Mouse (Mus musculus): ENCODE results near the gene Phlda3. TPM values are rescaled to one million over a fixed set of nuclear protein-coding genes. Genes with fewer than 3 reads are reported as not detected.

The Phlda3 gene
- total RNA-seq, 2 experiments from 2014 or later: 35.0 to 166 TPM

DNA sequence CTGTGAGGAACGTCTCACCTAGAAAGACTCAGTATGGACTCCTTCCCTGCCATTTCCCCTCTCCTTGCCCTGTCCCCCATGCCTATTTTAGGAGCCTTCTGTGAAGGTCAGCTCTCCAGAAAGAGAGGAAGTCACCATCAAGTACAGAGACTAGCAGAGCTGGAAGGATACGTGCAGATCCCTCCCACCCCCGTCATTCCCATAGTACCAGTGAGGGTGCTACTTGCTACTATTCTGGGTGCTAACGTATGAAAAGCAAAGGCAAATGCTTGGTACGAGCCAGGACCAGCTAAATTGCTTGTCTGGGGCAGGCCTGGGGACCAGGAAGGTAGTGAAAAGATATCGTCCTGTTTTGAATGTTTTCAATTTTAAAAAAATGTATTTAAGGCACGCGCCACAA, 8.6 kb upstream of the Phlda3 start:
- DNase-seq (ENCODE audit: low spot score in 2 of 2): no peak

DNA sequence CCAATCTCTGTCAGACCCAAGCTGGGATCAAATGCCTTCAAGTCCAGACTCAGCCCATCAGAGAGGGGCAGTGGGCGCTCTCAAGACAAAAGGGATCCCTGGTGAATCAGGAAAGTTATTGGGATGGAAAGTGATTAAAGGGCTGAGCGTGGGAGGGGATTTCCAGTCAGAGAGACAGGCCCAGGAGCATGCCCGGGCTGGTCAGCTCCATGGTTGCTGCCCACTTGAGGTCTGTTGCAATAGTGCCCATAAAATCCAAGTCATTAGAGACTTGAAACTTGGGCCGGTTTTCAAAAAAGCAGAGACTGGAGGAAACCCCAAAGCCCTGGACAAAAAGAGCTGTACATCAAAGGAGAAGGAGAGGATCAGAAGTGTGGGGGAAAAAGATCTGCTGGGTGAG, 6.2 kb upstream of the Phlda3 start:
- no peak for DNase-seq (ENCODE audit: low spot score in 2 of 2)

DNA sequence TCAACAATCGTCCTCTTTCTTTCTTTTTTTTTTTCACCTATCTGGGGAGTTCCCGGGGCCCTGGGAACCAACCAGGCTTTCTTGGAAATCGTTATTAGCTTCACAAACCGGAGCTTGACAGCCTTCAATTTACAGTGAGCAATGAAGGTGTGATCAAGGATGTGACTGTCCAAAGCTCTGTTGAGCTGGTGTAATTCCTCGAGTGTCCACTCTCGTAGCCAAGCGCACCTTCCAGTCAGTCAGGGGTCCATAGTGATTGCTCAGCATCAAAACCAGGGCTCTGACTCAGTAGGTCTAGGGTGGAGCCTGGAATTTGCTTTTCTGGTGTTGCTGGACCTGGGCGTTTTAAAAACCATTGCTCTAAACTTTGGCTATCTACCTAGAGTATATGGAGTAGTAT, 5.7 kb upstream of the Phlda3 start:
- DNase-seq (ENCODE audit: low spot score in 2 of 2): no peak

DNA sequence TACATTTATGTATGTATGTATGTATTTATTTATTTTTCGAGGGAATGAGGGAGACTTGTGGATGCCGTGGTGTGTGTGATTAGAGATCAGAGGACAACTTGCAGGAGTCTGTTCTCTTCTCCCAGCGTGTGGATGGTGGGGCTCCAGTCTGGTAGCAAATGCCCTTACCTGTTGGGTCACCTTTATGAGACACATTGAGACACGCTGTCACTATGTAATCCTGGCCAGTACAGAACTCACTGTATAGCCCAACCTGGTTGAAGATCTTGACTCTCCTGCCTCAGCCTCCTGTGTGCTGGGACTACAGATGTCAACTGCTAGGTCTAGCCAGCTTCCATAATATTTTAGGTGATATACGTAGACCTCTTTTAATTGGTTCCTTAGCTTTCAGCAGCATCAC, 4.2 kb upstream of the Phlda3 start:
- no peak for DNase-seq (ENCODE audit: low spot score in 2 of 2)

DNA sequence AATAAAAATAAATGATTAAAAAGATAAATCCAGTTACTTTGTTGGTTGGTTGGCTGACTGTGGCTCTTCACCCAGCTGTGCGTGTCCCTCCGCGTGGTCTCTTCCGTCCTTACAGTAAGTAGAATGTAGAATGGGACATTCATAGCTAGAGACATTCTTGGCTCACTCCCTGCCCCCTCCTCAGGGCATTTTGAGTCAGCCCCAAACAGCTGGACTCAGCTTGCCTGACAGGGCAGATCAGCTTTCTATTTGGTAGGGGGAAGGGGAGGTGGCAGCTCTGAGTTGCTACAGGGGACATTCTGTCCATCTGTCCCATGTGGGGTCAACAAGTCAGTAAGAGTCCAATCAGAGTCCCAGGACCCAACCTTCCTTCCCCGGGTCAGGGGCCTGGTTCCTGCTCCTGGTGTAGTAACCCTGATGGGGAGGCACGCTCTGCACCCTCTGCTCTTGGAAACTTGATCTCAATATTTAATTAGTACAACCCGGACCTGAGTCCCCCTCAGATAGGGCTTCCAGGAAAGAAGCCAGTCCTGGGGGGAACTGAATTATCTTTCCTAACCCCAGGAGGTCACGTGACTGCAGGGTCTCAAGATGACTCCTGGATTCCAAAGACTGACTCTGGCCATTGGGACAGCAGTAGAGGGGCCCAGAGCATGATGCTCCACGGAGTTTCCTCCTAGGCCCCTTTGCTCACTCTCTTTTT, 2.3 kb upstream of the Phlda3 start:
- DNase-seq (ENCODE audit: low spot score in 2 of 2): no peak

DNA sequence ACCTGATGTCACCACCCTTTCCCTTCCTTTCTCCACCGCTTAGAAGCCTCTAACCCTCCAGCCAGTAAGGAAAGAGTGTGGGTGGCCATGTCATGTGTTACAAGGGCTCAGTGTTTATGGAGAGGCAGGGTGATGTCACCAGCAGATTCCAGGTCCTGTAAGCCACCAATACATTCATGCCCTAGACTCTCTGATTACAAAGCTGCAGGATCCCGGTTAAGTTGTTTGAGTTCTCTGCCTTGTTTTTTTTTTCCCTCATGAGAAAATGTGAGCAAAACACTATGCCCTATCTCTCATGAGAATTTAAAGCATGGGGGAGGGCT, 1.8 kb upstream of the Phlda3 start:
- no peak for DNase-seq (ENCODE audit: low spot score in 2 of 2)

DNA sequence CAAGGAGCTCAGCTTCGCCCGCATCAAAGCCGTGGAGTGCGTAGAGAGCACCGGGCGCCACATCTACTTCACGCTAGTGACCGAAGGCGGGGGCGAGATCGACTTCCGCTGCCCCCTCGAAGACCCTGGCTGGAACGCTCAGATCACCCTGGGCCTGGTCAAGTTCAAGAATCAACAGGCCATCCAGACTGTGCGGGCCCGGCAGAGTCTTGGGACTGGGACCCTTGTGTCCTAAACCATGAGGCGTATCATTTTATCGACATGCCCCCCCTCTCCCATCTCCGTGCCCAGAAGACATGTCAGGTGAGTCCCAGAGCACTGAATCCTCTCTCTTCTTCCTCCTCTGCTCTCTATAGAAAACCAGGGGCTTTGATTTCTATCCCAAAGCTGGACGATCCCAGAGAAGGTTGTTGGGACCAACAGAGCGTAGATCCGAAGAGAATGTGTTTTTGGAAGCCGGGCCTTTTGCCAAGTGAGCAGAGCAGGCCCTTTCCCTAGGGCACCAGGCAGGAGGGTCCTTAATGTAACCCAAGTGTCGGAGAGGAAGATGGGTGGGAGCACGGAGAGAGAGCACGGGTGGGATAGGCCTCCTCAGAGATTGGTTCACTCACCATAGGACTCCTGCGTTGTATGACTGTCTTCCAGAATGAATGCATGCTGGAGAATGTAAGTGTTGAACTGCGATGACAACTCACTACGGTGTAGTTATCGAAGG, 830 bp downstream of the Phlda3 start:
- no peak for DNase-seq (ENCODE audit: low spot score in 2 of 2)

DNA sequence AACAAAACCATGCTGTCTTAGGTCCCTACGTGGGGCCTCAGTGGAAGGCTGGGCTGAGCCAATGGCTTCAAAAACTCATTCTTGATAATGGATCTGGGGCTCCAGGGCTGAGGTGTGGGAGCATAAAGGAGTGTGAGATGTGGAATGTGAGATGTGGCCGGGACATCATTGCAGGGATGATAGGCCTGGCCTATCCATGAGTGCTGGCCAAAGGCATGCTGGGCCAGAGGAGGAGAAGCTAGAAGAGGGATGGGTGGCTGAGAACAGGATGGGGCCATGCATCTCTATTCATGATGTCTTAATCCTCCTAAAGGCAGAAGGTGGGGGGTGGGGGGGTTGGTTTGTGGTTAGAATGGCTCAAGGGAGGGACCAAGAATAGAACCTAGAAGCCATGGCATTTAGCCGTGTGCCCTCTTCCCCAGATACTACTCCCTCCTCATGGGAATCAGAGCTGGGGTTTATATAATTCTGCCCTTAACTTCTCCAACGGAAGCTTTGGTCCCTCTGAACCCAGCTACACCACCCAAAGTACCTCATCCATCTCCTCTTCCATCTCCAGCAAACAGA, 1.5 kb downstream of the Phlda3 start:
- no peak for DNase-seq (ENCODE audit: low spot score in 2 of 2)

DNA sequence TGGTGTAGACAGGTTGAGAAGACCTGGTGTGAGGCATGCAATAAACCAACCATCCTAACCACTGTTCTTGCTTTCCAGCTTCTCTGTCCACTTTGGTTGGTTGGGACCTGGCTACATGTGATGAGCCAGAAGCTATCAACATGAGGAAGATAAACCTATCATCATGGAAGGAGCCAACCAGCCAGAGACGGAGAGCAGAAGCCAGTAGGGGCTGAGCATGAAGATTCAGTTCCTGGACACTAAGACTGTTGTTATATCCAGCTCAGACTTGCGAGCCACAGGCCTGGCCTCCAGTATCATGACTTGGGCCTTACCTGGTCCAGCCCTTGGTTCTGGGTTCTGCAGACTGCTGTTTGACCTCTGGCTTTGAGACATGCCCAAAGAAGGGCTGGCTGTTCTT, 2.5 kb downstream of the Phlda3 start:
- DNase-seq (ENCODE audit: low spot score in 2 of 2): no peak

DNA sequence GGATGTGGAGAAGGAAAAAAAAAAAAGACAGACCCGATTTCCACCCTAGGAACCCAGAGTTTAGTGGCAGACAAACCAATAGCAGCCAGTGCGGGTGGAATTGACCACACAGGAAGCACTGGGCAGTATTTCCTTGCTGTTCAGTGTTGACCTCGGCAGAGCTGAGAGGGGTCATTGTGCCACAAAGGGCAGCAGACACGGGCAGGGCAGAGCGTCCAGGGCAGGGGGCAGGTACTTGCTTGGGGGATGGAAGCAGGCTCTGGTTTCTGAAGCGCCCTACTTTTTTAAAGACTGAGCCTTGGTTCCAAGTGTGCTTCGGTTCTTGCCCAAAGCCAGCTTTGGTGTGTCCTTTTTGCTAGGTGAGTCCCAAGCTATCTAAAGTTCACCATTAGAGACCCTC, 4.3 kb downstream of the Phlda3 start:
- no peak for DNase-seq (ENCODE audit: low spot score in 2 of 2)

DNA sequence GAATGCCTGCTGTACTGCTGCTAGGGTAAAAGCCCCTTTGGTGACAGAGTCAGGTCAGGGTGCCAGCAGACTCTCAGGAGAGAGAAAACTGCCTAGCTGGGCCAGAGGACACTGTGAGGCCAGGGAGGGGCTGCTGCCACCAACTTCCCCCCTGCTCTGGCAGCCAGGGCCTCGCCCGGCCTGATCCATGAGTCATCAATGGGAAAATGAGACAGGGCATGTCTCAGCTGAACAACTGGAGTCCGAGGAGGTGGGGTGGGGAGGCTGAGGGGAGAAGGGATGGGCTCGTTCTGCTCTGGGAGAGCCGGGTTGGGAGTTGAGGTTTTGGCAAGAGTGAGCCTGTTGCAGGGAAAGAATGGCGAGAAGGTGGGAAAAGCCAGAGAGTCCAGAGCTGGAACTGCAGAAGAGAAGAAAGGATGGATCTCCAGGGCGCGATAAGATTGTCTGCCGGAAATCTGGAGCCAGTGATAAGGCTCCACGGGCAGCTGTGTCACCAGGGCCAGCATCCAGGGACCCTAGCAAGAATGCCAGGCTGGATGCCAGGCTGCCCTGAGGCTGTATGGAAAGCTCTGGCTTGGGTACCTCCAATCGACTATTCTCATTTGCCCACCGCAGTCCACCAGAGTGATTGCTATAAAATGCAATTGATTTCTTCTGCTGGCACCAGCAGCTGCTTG, 5.1 kb downstream of the Phlda3 start:
- peak in 1 of 2 experiments; percentile 32 for DNase-seq (ENCODE audit: low spot score in 2 of 2)

DNA sequence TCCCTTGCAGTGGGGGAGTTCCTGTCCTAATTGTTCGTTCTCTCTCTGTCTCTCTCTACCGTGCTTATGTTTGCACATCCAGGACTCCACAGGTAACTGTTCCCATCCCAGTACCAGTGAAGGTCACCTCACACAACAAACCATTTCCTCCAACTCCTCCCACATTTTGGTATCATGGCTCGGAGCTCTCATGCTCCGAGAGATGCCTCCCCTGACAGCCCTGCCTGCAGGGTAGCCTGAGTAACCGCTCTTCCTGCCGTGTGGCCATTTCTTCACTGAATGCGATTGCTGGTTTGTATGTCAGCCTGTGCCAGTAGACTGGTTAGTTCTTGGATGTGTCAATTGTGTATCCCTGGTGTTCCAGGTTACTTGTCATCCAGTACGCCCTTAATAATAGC, 5.7 kb downstream of the Phlda3 start:
- no peak for DNase-seq (ENCODE audit: low spot score in 2 of 2)

DNA sequence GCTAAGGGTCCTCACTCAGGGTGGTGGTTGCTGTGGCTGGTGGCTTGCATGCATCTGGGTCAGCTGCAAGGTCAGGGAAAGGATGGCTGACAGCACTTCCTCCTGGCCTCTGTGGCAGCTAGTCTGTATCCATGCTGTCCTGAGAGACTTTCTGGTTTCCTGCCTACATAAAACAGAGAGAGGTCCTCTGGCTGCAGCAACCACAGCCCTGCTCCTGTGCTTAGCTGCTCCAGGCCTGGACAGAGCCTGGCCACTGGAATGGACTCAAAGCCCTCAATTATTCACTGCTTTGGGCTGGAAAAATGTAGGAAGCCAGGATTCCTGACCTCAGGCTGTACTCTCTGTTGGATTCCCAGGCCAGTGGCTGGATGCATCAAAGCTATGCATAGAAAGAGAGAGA, 10.7 kb downstream of the Phlda3 start:
- no peak for DNase-seq (ENCODE audit: low spot score in 2 of 2)

DNA sequence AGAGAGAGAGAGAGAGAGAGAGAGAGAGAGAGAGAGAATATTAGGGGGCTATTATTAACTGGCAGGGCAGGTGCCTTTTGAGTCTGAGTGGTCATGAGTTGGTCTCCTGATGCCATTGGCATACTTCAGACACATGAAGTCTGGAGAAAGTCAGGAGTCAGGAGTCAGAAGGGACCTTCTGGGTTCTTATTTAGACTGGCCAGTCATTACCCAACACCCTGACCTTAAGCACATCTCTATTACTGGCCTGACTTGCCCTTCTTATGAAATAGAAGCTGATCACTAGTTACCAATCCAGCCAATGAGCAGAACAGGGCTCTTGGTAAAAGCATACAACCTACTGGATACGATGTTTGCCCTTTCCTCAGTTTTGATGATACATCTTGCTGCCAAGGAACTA, 11.1 kb downstream of the Phlda3 start:
- no peak for DNase-seq (ENCODE audit: low spot score in 2 of 2)

DNA sequence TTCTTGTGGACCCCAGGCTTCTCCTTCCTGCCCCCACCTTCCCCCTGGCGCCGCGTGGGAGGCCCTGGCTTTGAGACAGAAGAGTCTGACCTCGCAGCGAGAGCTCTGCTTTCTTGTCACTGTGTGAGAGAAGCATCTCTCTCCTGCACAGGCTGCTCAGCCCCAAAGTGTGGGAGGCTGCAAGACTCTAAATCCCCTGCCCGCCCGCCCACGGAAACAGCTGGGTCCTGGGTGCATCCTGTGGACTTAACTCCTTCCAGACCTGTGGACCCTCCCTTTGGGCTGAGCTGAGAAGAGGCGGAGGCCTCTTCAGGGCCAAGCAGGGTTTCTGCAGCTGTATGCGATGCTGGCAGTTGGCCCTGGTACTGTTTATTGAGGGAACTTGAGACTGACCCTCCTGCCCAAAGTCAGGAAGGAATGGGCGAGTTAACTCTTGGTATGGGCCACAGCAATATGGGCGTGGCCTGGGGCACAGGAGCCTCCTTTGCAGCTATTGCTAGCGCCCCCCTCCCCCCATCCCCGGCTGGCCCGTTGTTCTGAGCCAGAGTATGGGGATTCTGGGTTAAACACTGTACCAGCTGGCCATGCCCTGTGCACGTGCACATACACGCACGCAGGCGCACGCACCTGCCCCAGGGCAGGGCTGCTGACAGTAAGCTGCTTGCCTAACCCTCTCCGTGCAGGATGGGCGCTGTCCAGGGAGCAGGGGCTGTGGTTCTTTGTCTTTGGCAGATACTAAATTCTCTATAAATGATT, 13.0 kb downstream of the Phlda3 start, which contains the start of gene Tnni1:
TSS of gene Tnni1 (plus strand) at position 655 of the 756 bp plus-strand sequence.
- DNase-seq (ENCODE audit: low spot score in 2 of 2): no peak

DNA sequence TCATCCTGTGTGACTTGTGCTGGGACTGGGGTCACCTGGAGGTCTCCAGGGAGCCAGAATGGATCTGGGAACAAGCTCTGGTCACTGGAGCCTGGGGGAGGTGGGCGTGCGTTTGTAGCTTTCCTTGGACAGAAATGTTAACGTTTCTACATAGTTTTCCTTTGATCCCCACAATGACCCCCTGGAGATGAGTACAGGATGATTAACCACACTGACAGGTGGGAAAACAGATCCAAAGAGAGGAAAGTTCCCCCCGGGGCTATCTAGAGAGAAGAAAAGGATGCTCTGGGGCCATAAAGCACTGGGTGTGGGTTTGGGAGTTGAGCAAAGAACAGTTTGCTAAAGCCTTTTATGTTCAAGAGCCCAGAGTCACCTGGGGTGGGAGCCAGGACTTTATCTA, 14.7 kb downstream of the Phlda3 start:
- DNase-seq (ENCODE audit: low spot score in 2 of 2): no peak

DNA sequence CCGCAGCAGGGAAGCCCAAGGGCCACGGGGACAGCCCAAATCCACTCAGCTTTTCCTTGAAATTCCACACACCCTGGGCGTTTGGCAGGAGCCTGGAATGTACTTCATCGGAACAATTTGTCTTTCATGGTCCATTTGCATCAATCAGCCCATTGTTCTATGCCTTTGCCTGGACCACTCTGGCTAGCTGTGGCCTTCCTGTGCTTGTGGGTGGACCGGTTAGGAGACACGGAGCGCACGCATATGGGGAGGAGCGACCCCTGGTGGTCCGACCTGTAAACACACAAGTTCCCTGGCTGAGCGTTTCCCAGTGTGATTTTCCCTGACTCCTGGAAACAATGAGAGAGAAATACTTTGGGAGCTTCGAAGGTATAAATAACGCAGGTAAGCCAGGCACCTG, 15.3 kb downstream of the Phlda3 start:
- DNase-seq (ENCODE audit: low spot score in 2 of 2): peak; percentile 70 to 80

DNA sequence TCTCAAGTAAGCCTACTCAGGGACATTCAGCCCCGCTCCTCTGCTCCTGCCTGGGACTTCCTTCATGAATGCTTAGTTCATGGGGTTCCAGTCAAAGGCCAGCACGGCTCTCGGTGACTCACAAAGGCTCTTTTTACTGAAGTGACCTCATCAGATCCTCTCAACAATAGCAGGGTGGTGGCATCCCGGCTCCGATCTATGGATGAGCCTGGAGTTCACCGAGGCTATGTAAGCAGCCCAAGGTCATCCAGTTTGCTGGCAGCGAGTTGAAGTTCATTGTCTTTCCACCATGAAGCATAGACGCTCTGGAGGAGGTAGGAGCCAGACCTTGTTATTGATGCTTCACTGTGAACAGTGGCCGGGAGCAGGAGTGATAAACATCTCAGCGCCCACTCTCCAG, 16.9 kb downstream of the Phlda3 start:
- DNase-seq (ENCODE audit: low spot score in 2 of 2): no peak

DNA sequence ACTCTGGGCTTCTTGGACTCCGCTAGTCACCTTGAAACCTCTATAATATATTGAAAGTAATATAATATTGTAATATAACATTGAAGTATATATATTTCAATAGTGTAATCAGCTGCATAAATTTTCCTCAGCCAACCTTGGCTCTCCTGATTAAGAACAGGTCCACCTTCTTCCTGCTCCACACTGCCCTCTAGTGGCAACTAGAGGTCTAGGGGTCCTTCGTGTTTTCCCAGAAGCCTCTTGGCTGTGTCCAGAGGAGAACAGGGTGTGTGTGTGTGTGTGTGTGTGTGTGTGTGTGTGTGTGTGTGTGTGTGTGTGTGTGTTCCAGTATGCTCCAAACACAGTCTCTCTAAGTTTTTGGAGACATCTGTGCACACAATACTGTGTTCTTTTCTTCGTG, 21.9 kb downstream of the Phlda3 start:
- peak; percentile 63 to 65 for DNase-seq (ENCODE audit: low spot score in 2 of 2)

DNA sequence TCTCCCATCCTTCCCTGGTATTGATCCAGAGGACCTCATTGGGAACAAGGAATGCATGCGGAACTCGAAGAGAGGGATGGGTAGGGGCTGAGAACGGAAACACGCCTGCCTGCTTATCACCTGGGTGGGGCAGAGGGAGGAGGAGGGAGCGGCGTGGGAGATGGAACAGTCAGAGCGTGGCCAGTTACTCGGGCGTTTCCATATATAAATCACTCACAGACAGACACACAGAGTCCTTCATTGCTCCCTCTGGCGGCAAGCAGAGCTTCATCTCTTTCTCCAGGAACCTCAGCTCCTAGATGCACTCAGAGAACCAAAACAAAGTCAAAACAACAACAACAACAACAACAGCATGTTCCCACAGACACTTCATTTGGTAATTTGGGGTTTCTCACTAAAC, 22.8 kb downstream of the Phlda3 start:
- DNase-seq (ENCODE audit: low spot score in 2 of 2): no peak

DNA sequence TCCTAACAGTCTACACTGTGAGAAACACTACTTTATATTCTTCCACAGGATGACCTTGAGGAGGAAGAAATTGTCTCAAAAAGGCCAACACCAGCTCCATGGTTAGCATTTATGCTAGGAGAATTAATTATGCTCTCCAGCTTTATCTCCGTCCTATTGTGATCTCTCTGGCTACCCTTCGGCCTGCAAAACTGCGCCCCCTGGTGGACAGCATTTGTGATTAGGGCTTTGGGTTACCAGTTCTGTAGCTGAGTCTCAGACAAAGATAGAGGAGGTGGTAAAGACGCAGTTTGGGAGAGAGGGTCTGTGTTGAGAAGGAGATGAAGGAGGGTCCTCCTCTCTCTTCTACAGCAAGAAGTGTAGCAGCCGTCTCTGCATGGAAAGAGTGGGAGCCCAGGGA, 23.9 kb downstream of the Phlda3 start:
- peak; percentile 78 to 81 for DNase-seq (ENCODE audit: low spot score in 2 of 2)
